Mouse (Mus musculus): ENCODE results near the gene Gm14139. TPM values are rescaled to one million over a fixed set of nuclear protein-coding genes. Genes with fewer than 3 reads are reported as not detected.
"Not testable (repeated sequence)": the region's sequence is repeated elsewhere in the genome, so short reads cannot be mapped to it uniquely, and the experiment has no call there.

The Gm14139 gene
- not detected in 2 replicates for polyA plus RNA-seq (2015; fragmentation: Nextera tagmentation; extraction: Ambion mirVana)

GRCm38 (mm10) chr2:150181570-150181999 lies at the start of gene Gm14139:
Gene Gm14139 (plus strand): TSS chr2:150181755.
- H3K9me3 ChIP-seq (ENCODE audit: control insufficient read depth, low read length); ATAC-seq; H3K4me3 ChIP-seq (replicated peaks; ENCODE audit: low read length); H3K4me2 ChIP-seq (ENCODE audit: low read length); H3K27me3 ChIP-seq (replicated peaks; ENCODE audit: control insufficient read depth, insufficient read depth, low read length); H3K4me1 ChIP-seq (replicated peaks; ENCODE audit: control insufficient read depth, insufficient read depth, low read length); H3K9ac ChIP-seq (replicated peaks; ENCODE audit: low read depth, low read length); H3K27ac ChIP-seq (ENCODE audit: low read length); H3K36me3 ChIP-seq (ENCODE audit: control insufficient read depth, insufficient read depth): not testable (repeated sequence)
- WGBS, result 85% methylated on average over 7 of the region's 7 CpGs

DNA sequence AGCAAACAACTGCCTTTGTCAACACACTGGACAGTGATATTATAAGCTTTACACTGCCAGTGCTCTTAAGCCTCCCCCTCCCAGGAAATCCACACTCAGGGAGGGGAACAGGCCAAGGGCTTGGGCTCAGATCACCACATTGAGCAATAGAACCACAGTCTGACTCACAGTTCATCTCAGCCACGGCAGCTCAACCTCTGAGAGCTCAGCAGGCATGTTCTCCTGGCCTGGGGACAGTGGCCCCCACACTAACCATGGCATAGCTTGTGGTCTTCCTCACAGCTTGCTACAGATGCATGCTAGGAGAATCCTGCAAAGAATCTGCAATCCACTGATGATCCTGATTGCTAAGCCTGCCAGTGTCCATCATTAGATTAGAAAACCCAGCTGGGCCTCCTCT lies 49.6 kb upstream of the Gm14139 start:
- not testable (repeated sequence) for ATAC-seq; H3K4me3 ChIP-seq (replicated peaks; ENCODE audit: low read length); H3K4me2 ChIP-seq (ENCODE audit: low read length); H3K4me1 ChIP-seq (replicated peaks; ENCODE audit: control insufficient read depth, insufficient read depth, low read length); H3K9ac ChIP-seq (replicated peaks; ENCODE audit: low read depth, low read length); H3K27ac ChIP-seq (ENCODE audit: low read length); H3K27me3 ChIP-seq (replicated peaks; ENCODE audit: control insufficient read depth, insufficient read depth, low read length)
- peaks cover 25% of the 10 kb centered on the region for H3K36me3 ChIP-seq (ENCODE audit: control insufficient read depth, insufficient read depth)
- WGBS, result 89% methylated on average over 1 of the region's 1 CpGs
- peaks cover 21% of the 10 kb centered on the region for H3K9me3 ChIP-seq (ENCODE audit: control insufficient read depth, low read length)

- Histone ChIP-seq H3K4me2 (ENCODE audit: low read length) (no peak overlapping the region), H3K27ac (ENCODE audit: low read length) (no peak overlapping the region), H3K4me1 (replicated peaks; ENCODE audit: control insufficient read depth, insufficient read depth, low read length) (peaks cover 6% of the 10 kb centered on the region), H3K36me3 (ENCODE audit: control insufficient read depth, insufficient read depth) (peaks cover 25% of the 10 kb centered on the region), H3K9ac (replicated peaks; ENCODE audit: low read depth, low read length) (no peak overlapping the region), H3K9me3 (ENCODE audit: control insufficient read depth, low read length) (peaks cover 19% of the 10 kb centered on the region), H3K27me3 (replicated peaks; ENCODE audit: control insufficient read depth, insufficient read depth, low read length) (no peaks in the 10 kb centered on the region), H3K4me3 (replicated peaks; ENCODE audit: low read length) (no peak overlapping the region)
- 90% methylated on average over 2 of the region's 2 CpGs for WGBS
- ATAC-seq, result no peak
These were observed 48.8 kb upstream of the Gm14139 start for GRCm38 (mm10) chr2:150132773-150133172.

DNA sequence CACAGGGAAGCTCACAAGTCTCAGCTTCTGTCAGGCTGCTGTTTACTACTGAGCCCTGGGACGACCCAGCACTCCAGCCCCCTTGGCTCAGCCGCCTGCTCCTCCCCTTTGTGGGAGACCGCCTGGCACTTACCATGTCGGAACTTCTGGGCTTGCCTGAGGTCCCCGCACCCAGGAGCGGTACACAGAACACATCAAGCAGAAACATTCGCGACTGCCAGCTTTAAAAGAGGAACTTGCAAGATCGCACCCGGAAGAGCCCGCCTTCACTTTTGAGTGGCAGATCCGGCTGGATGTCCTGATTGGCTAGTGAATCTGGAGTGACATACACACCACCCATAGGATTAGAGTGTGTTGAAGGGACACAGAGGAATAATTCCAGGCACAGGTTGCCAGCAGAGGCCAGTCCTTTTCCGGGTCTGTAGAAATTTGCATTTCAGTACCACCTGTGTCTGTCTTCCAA lies 45.1 kb upstream of the Gm14139 start, which contains the start of gene Zfp120:
TSS of gene Zfp120 (minus strand) at position 274 of the 463 bp plus-strand sequence.
- peak within 1 kb of the TSS; percentile 78 for H3K9ac ChIP-seq (replicated peaks; ENCODE audit: low read depth, low read length)
- H3K4me1 ChIP-seq (replicated peaks; ENCODE audit: control insufficient read depth, insufficient read depth, low read length), result peaks cover 6% of the 10 kb centered on the region
- H3K27ac ChIP-seq (ENCODE audit: low read length), result peak within 1 kb of the TSS; percentile 76
- WGBS, result under 1% methylated on average over 13 of the region's 13 CpGs
- peaks cover 4% of the 10 kb centered on the region for H3K9me3 ChIP-seq (ENCODE audit: control insufficient read depth, low read length)
- peak within 1 kb of the TSS; percentile 88 for H3K4me3 ChIP-seq (replicated peaks; ENCODE audit: low read length)
- no peaks in the 10 kb centered on the region for H3K27me3 ChIP-seq (replicated peaks; ENCODE audit: control insufficient read depth, insufficient read depth, low read length)
- peaks cover 14% of the 10 kb centered on the region for H3K36me3 ChIP-seq (ENCODE audit: control insufficient read depth, insufficient read depth)
- H3K4me2 ChIP-seq (ENCODE audit: low read length), result peak within 1 kb of the TSS; percentile 55
- ATAC-seq, result peak; percentile 100

GRCm38 (mm10) chr2:150166703-150167102 lies 14.9 kb upstream of the Gm14139 start:
- no peak overlapping the region for H3K4me2 ChIP-seq (ENCODE audit: low read length)
- H3K9me3 ChIP-seq (ENCODE audit: control insufficient read depth, low read length), result no peaks in the 10 kb centered on the region
- H3K4me3 ChIP-seq (replicated peaks; ENCODE audit: low read length), result no peak overlapping the region
- H3K4me1 ChIP-seq (replicated peaks; ENCODE audit: control insufficient read depth, insufficient read depth, low read length), result no peaks in the 10 kb centered on the region
- H3K27me3 ChIP-seq (replicated peaks; ENCODE audit: control insufficient read depth, insufficient read depth, low read length), result no peaks in the 10 kb centered on the region
- no peak for ATAC-seq
- H3K36me3 ChIP-seq (ENCODE audit: control insufficient read depth, insufficient read depth), result no peaks in the 10 kb centered on the region
- no peak overlapping the region for H3K9ac ChIP-seq (replicated peaks; ENCODE audit: low read depth, low read length)
- H3K27ac ChIP-seq (ENCODE audit: low read length), result no peak overlapping the region

- ATAC-seq, result no peak
- Histone ChIP-seq H3K27ac (ENCODE audit: low read length) (no peak overlapping the region), H3K4me1 (replicated peaks; ENCODE audit: control insufficient read depth, insufficient read depth, low read length) (no peaks in the 10 kb centered on the region), H3K4me2 (ENCODE audit: low read length) (no peak overlapping the region), H3K36me3 (ENCODE audit: control insufficient read depth, insufficient read depth) (no peaks in the 10 kb centered on the region), H3K27me3 (replicated peaks; ENCODE audit: control insufficient read depth, insufficient read depth, low read length) (no peaks in the 10 kb centered on the region), H3K9me3 (ENCODE audit: control insufficient read depth, low read length) (peaks cover 6% of the 10 kb centered on the region; the same call in 1 of the 2 replicates), H3K4me3 (replicated peaks; ENCODE audit: low read length) (no peak overlapping the region), H3K9ac (replicated peaks; ENCODE audit: low read depth, low read length) (no peak overlapping the region)
These were observed 7.7 kb upstream of the Gm14139 start for GRCm38 (mm10) chr2:150173833-150174232.

GRCm38 (mm10) chr2:150179579-150179978 lies 2.0 kb upstream of the Gm14139 start, which contains the start of gene Gm10770:
Gene Gm10770 (minus strand): TSS chr2:150179679.
- H3K27me3 ChIP-seq (replicated peaks; ENCODE audit: control insufficient read depth, insufficient read depth, low read length); ATAC-seq; H3K4me3 ChIP-seq (replicated peaks; ENCODE audit: low read length); H3K36me3 ChIP-seq (ENCODE audit: control insufficient read depth, insufficient read depth); H3K4me2 ChIP-seq (ENCODE audit: low read length); H3K4me1 ChIP-seq (replicated peaks; ENCODE audit: control insufficient read depth, insufficient read depth, low read length); H3K27ac ChIP-seq (ENCODE audit: low read length); H3K9ac ChIP-seq (replicated peaks; ENCODE audit: low read depth, low read length); H3K9me3 ChIP-seq (ENCODE audit: control insufficient read depth, low read length): not testable (repeated sequence)
- WGBS, result 79% methylated on average over 4 of the region's 4 CpGs

GRCm38 (mm10) chr2:150181046-150181445 lies 509 bp upstream of the Gm14139 start:
- not testable (repeated sequence) for H3K27me3 ChIP-seq (replicated peaks; ENCODE audit: control insufficient read depth, insufficient read depth, low read length); H3K9ac ChIP-seq (replicated peaks; ENCODE audit: low read depth, low read length); H3K27ac ChIP-seq (ENCODE audit: low read length); H3K9me3 ChIP-seq (ENCODE audit: control insufficient read depth, low read length); H3K4me1 ChIP-seq (replicated peaks; ENCODE audit: control insufficient read depth, insufficient read depth, low read length); H3K36me3 ChIP-seq (ENCODE audit: control insufficient read depth, insufficient read depth); H3K4me2 ChIP-seq (ENCODE audit: low read length); ATAC-seq; H3K4me3 ChIP-seq (replicated peaks; ENCODE audit: low read length)

DNA sequence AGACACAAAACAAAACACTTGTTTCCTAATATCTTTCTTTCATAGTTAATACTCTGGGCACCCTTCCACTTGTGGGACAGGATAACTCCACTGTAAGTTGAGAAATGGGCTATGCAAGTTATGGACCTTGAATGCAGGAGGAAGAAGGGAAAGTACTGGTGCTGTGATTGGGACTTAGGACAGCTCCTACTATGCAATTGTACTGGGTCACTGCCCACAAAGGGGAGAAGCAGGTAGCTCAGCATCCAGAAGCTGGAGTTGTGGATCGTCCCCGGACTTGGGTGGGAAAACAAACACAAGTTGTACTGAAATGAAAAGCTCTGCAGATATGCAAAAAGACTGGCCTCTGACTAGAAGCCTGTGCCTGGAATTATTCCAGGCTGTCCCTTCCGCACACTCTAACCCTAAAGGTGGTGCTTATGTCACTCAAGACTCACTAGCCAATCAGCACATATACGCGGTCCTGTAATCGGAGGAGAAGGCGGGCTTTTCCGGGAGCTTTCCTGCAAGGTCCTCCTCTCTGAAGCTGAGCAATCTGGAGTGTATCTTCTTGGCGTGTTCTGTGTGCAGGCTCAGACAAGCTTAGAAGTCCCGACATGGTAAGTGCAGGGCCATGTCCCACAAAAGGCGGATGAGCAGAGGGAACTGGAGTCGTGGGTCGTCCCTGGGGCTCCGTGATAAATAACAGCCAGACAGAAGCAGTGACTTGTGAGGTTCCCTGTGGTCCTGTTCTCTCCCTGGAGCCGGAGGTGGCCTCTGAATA lies 36.2 kb downstream of the Gm14139 start, which contains the start of gene Zfp937:
TSS of gene Zfp937 (plus strand) at position 474 of the 763 bp plus-strand sequence.
- H3K27me3 ChIP-seq (replicated peaks; ENCODE audit: control insufficient read depth, insufficient read depth, low read length); H3K4me1 ChIP-seq (replicated peaks; ENCODE audit: control insufficient read depth, insufficient read depth, low read length); H3K27ac ChIP-seq (ENCODE audit: low read length); H3K36me3 ChIP-seq (ENCODE audit: control insufficient read depth, insufficient read depth); H3K9me3 ChIP-seq (ENCODE audit: control insufficient read depth, low read length): not testable (repeated sequence)
- peak within 1 kb of the TSS; percentile 51 for H3K9ac ChIP-seq (replicated peaks; ENCODE audit: low read depth, low read length)
- 5% methylated on average over 15 of the region's 15 CpGs for WGBS
- peak within 1 kb of the TSS; percentile 46 for H3K4me3 ChIP-seq (replicated peaks; ENCODE audit: low read length)
- ATAC-seq, result peak; percentile 100
- H3K4me2 ChIP-seq (ENCODE audit: low read length), result peak within 1 kb of the TSS; percentile 51

Data from forebrain, embryonic 16.5 days (tissue).